Mouse (Mus musculus) monocyte, adult 2 months (primary cell): ENCODE data around the gene Plce1.

Experiments
- DNase-seq, 2 experiments: peaks; one replicate each; pipeline ENCODE4 v3.0.0; 2022; ENCODE audit warnings: low spot score in 2 of 2, low read depth in 1 of 2

Plce1 gene

DNA sequence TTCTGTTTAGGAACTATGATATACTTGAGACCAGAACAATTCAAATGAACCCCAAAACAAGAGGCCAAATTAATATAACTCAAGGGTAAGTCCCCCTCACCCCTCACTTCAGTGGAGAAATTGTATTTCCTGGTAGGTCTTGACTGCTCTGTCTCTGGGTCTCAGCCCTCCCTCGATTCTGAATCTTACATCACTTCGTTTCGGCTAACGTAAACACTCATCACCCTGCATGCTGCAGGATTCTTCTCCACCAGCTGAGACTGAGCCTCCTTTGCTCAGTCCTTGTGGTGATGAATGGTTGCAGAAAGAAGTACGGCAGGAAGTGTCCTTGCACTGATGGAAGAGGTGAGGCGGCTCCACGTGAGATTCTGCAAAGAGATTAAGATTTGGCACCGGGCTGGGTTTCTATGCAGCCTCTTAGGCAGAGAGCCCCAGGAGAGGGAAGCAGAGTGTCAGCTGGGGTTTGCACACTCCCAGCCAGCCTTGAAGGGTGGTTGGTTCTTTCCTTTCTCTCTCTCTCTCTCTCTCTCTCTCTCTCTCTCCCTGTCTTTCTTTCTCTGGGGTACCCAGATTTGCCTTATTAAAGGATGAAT, 97.7 kb downstream of the Plce1 start:
- no peak for DNase-seq

DNA sequence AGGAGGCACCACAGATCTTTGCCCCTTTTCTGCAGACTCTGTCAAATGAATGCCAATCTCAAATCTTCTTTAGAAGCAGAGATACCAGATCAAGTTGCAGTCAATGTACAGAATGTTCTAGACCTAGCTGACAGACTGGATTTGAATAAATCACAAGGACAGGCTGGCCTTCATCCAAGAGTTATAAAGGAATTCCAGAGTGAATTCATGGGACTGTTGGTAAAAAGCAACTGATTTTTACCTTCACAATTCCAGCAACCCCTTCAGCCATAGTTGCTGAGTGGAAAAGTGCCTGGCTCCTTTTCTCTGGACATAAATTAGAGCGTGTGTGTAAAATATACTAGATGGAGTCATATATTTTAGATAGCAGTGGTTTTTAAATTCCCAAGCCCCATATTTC, 102.0 kb downstream of the Plce1 start:
- no peak for DNase-seq

DNA sequence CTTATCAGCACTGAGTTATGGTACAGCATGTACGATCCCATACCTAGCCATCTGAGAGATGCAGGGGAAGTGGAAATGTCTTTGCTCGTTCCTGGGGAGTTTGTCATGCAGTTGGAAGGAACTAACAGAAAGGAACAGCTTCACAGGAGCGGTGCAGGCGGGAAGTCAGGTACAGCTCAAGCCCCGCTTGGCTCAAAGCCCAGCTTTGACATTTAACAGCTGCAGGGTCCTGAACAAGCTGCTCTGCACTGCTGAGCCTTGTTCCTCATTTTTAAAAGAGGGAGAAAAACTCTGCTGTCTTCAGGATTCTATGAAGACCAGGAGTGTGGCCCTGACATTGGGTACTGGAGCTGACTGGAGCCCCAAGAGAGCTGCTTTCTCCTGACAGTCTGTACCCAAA, 106.7 kb downstream of the Plce1 start:
- no peak for DNase-seq

DNA sequence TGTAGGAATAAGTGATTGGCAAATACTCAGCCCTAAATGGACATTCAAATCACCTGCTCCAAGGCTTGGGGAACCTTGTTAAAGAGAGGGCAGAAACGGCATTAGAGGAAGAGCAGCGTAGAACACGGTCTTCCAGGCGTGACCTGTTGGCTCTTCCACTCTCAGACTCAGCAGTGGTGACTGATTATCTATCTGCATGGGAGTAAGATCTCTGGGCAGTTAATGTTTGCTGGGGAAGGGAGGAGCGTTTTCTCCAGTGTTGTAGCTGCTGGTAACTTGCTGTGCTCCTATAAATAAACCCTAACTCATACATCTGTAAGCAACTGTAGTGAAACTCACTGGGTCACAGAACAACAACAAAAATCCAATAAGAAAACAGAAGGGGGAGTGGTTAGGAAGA, 108.6 kb downstream of the Plce1 start:
- no peak for DNase-seq

DNA sequence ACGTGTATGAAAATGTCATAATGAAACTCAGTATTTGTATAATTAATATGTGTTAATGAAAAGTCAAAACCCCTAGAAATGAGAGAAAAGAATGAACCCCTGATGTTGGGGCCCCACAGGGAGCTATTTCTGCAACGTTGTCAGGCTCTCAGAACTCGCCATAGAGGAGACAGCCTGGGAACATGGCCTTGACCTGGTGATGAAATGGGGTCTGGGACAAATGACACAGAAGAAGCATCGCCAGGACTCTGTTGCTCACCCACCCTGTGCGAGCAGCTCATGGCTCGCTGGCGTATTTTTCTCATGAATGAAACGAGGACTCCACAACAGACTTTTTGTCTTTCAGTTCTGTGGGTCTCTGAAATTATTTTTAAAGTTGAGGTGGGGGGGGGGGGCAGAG, 109.0 kb downstream of the Plce1 start:
- no peak for DNase-seq

DNA sequence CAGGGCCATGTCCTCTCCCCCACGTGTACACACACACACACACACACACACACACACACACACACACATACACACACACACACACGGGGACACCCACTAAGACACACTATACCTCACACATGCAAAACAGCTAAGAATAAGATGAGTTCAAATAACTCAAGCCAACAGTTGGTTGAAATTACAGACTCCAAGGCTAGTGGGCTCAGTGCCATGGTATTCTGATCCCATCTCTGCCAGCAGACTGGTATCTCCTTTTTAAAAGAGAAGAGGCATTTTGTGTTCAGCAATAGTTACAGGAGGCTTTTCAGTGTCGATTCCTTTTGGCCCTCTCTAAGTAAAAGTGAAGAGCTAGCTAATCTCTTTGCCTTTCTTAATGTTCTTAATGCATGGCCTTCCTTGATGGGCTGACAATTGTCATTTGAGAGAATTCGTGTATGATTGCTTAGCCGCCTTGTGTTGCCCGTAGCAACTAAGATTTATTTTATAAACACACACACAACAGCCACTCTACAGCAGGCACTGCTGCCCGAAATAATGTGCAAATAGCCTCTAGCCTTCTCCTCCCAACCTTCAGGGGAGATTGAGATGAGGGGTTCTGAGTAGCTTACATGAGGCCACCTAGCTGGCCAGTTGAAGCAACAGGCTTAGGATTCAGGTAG, 111.8 kb downstream of the Plce1 start:
- DNase-seq = no peak

DNA sequence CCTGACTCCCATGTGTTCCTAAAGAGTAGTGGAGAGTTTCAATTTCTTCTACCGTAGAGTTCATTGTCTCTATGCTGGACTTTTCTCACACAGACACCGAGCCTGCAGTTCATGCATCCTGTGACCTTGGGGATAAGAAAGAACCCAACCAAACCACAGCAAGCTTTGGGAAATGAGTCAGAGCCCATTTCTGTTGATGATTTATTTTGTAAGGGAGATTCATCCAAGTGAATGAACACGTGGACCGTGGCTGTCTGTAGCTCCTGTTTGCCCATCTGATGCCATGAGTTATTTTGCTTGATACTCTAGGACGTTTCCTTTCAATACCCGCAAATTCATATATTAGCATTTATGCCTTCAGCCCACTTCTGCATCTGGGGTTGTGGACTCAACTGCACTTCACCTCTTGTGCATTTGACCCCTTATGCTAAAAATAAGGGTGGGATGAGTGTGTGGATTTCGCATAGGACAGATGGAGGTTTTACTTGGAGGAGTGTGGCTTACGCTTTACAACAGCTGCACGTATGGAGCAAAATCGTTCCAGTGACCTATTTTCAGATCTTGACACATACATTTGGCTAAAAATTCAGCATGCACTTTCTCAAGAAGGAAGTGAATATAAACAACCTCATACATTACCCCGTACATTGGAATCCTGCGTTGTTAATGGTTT, 112.5 kb downstream of the Plce1 start:
- no peak for DNase-seq

DNA sequence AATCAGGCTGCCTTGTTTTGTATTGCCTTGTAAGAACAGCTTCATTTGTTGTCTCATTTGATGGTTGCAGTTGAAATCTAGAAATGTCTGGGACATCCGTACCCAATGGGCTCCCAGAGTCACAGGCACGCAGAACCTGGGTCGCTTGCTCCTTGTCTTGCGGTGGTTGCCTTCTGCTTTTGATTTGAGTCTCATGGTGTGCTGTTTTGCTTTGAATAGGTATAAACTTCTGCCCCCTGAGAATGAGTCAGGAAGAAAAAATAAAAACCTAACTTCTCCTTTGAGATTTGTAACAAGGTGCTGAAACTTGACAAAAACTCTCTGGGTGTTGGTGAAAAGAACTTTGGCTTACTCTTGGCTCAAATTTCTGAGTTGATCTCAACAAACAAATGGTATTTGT, 115.2 kb downstream of the Plce1 start:
- DNase-seq = no peak

DNA sequence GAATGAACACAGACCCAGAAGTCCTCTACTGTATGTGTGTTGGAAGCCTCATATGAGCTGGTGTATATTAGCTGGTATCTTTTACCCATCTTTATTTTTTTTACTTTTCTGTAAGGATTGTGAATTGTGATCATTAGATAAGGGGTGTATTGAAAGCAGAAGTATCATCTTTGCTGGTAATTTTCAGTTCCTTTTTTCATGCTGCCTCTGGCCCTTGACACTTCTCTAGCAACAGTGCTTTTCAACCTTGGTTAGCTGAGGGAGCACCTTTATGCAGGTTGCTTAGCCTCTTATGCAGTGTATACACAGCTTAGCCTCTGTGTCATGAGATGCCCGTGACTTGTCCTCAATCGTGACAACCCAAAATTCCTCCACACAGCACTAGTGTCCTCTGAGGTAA, 116.5 kb downstream of the Plce1 start:
- DNase-seq = no peak

DNA sequence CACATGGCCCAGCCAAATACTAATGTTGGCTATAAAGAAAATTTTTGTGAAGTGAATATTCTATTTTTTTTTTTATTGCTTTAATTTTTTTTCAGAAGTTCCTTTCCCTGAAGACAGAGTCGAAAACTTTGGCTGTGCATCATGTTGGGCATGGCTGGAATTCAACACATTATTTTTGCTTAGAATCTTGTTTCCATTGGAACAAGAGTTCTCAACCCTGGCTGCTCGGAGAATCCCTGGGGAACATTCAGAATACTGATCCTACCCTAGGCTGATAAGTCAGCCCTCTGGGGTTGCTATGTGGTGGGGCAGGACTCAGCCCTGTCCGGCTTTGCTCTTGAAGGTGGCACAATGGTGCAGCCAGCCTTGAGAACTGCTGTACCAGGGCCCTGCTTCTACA, 118.1 kb downstream of the Plce1 start:
- no peak for DNase-seq

DNA sequence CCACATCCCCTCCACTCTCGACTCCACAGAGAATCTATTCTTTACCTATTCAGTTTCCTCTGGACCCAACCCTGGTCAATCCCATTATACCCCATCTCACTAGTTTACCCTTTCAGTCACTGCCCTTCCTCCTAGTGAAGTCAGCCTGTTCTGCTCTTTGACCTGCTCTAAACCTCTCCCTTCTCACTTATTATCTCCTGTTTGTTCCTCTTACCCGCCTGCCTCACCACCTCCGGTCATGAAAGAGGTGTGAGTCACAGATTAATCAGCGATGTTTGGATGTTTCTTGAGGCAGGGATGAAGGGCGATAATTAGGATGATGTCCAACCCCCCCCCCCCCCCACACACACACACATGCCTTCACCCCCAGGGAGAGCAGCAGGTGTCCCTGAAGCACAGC, 120.2 kb downstream of the Plce1 start:
- no peak for DNase-seq

DNA sequence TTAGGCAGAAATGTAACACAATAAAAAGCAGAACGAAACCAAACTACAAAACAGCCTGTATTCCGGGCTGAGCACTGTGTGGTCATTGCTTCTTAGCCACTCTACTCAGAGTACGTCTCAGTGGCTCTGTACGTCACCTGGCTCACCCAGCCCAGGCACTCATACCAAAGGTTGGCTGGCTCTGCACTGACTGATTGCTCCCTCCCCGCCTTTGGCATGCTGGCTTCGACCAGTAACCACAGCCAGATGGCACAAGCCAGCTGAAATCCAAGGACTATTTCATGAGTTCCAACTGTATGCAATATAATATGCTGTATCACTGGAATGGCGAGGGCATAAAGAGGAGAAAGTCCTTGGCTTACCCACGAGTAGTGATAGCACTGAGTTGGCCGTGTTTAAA, 121.9 kb downstream of the Plce1 start:
- DNase-seq = no peak

DNA sequence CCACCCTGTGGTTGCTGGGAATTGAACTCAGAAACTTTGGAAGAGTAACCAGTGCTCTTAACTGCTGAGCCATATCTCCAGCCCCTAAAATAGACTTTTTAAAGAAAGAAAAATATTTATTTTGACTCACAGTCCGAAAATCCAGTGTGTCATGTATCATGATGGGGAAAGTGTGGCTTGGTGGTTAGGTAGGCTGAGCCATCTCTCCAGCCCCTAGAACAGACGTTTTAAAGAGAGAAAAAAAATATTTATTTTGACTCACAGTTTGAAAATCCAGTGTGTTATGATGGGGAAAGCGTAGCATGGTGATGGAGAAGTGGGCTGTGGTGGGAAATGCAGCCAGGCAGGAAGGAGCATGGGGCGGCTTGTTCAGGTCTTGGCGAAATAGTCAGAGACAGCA, 126.3 kb downstream of the Plce1 start:
- no peak for DNase-seq

DNA sequence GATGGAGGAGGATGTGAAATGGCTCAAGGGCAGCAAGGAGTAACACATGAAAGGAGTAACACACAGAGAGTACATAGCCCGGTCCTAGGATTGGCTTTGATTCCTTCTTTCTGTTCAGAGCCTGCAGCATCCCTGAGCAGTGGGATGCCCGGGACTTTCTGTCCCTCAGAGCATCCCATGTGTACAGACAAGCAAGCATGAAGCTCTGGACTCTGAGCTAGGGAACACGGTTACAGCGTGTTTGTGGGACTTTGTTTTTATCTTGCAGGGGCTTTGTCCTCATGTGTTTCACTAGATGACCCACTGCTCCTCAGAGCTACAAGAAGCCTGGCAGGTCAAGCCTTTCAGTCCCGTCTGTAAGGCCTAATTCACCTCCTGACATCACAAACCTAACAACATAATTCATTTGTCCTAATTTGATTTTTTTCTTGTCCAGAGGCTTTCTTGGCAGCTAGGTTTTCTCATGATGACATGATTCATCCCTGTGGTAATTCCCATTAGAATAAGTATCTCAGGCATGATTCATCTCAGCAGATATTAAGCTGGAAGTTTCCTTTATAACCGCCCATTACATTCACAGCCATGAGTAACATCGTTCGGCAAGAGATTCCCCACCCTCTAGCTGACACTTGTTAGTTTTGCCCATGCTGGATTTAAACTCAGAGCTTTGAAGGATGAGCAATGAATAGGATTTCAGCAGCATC, 128.2 kb downstream of the Plce1 start:
- no peak for DNase-seq

DNA sequence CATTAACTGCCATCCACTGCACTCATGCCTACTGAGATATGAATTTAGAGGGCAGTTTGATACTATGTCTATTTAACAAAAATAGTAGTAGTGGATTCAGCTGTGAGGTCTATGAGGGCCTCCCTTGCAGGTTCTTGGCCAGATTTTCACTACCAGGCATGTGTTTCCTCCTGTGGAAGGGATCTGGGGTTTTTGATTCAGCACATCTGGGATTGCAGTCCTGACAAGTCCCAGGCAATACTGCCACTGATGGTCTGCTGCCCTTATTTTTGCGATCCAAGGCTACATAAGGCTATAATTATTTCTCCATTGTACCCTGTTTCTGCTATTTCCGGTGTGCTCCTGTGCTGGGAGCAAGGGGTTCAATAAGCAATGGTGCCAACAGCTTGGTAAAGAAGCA, 129.4 kb downstream of the Plce1 start:
- no peak for DNase-seq

DNA sequence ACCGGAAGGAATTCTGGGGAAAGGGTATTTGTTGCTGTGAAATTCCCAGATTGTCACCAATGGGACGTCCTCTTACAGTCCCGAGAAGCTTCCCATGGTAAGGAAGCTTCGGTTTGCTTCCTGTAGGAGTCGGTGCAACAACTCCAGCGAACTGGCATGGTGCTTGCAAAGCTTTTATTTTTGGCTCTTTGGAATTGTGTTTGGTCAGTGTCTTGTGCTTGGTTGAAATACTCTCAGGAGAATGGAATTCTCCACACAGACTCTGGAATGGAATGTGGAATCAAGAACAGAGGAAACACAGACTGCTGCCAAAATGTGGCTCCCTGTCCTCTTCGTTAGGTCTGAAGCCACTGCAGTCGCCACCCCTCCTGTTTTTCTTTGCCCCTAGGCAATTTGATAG, 129.9 kb downstream of the Plce1 start:
- DNase-seq = no peak

DNA sequence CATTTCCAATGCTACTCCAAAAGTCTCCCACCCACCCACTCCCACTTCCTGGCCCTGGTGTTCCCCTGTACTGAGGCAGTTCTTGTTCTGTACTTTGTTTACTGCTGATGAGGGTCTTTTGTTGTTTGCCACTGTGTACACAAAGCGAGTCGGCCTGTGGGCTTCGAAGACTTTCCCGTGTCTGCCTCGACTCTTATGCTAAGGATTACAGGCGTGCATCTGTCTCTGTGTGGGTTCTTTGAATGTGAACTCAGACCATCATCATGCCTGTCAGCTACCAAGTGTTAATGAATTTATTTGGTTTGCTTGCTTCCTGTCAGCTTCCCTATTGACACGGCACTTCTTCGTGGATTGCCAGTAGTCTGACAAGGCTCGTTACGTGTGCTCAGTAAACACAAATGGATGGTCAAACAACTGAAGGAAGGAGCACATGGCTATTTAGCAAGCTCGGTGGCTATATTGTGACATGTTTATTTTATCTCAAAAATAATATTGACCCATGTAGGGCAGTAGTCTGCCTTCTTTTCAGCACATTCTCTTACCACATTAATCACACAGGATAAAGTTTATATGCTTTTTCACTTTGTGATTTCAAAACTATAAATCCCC, 133.3 kb downstream of the Plce1 start:
- no peak for DNase-seq

DNA sequence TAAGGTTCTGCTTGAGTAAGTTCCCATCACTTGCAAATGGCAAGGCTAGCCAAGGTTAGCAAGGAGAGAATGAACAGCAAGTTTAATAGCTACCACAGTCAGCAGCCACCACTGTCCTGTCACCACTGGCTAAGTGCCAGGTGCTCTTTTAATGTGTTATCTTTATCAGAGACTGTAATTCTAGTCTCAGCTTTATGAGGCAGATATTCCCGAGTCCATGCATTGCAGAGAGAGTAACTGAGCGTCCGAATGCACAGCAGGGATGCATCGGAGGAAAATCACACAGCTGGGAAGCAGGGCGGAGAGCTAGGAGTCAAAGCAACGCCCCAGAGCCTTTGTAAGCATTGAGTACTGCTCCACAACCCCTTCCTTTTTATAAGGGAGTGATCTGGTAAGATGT, 134.4 kb downstream of the Plce1 start:
- DNase-seq = no peak

DNA sequence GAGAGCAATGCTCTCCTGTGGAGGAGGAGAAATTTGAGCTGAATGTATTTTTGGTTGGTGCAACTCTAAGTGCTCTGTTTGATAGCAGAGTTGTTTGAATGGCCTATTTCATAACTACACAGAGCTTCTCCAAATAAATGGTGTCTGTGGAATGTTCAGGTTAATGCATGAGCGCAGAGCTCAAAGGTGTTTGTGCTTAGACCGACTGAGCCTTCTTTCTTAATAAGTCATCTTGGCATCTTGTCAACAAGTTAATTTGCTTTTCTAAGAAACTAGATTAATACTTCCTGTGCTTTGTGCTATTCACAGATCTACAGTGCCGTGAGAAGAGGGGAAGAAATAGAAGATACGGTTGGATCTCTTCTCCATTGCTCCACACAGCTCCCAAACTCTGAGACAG, 139.2 kb downstream of the Plce1 start:
- DNase-seq = no peak

DNA sequence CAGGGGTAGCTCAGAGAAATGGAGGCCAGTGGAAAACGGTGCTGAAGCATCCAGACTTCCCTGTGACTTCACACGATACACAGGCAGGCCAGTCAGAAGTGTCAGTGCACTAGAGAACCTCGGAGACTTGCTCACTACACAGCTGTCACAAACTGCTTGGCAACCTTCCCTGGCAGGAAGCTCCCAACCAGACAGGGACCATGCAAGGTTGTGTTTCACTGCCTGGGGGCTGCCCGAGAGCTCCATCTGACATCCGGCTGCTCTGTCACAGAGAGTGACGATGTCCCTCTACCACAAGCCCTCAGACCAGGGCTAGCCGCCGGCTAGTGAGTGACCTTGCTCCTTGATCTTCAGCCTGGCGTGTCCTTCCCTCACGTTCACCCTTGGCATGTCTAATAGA, 140.6 kb downstream of the Plce1 start:
- DNase-seq = no peak

DNA sequence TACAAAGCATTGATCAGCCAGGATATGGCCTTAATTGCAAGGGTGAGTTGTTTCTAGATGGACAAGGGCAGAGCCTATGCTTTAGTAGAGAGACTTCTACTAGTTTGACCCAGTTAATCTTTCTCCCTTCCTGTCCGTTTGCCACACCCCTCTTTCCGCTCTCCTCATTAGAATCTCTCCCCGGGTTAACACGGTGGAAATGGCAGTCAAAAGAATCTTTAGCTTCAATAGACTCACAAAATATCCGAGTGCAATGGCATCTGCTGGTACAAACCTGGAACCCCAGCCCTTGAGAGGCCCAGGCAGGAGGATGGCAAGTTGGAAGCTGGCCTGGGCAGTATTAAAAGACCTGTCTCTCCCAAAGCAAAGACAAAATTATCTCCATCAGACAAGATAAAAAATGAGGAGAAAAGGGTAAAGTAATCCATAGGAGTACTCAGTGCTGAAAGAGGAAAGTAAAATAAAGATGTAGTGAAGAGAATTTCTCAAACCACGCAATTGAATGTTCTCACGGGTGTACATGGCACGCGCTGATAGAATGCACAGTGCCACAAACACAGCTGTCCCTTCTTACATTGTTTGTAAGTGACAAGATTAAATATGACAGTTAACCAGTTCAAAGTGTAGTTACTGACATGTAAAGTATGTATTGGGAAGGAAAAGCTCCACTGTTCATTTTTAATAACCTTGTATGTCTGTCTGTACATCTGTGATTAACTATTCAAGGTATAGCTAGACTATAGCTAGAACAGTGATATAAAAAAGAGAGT, 145.5 kb downstream of the Plce1 start:
- no peak for DNase-seq
